Mouse (Mus musculus) adrenal gland, postnatal 4 days (tissue): ENCODE data around the gene Zbtb40. TPM values are rescaled to one million over a fixed set of nuclear protein-coding genes. Genes with fewer than 3 reads are reported as not detected.

Experiments
- DNase-seq, 2 experiments: peaks; one replicate each; pipeline ENCODE4 v3.0.0; 2021 to 2022; ENCODE audit warnings: low spot score in 2 of 2, mixed read lengths in 2 of 2
- long read RNA-seq, 2 experiments: library from polyadenylated mRNA; stranded (forward); transcript quantifications; one replicate each; pipeline ENCODE4 v2.0.0; 2021
- total RNA-seq, 2 experiments: library from RNA; stranded (reverse); gene quantifications; 2 replicates each; pipeline ENCODE4 v1.2.3; 2021

Gene Zbtb40
- total RNA-seq, result 1 to 10 TPM; 6.6 to 9.9 TPM
- long read RNA-seq, experiment 1, partial matches to known transcripts, result 0 of 2 reads
- long read RNA-seq, experiment 1, other reads (novel, unspliced or antisense), result 2 of 2 reads
- long read RNA-seq, experiment 2, partial matches to known transcripts, result 0 of 5 reads
- long read RNA-seq, experiment 2, other reads (novel, unspliced or antisense), result 5 of 5 reads

DNA sequence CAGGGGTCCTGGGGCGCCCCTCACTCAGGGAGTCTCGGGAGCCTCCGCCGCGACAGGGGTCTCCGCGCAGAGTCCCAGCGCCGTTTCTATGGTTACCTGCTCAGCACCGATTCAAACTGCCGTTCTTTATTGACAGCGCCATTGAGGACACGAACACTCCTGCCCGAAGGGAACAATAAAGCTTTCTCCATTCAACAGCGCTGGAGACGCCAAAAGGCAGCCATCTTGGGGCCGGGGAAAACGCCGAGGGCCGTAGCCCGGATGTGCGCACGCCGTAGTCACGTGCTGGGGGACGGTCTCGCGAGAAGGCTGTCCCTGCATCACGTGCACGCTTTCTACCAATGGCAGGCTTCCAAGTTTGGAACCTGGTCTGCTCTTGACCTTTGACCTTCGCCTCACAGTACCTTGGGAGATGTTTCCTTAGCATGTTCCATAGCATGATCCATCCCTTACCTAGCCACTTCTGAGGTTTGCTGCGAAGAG, at the start of gene Zbtb40:
Gene Zbtb40 (minus strand): TSS at position 252 of the 483 bp plus-strand sequence.
- DNase-seq, result peak; percentile 83 to 86

DNA sequence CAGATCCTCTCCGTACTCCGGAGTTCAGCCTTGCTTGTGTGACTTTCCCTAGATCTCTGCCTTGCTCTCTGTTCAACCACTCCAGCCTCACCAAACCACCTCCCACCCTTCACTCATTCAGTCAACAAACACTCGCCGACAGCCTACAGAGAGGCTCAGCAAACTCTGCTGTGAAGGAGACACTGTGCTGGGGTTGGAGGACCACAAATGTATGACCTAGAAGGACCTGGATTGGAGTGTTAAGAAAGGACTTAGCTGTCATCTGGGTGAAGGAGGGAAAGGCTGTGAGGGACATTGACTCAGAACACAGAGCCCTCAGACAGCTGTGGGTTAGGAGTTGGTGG, 49.4 kb upstream of the Zbtb40 start:
- no peak for DNase-seq

DNA sequence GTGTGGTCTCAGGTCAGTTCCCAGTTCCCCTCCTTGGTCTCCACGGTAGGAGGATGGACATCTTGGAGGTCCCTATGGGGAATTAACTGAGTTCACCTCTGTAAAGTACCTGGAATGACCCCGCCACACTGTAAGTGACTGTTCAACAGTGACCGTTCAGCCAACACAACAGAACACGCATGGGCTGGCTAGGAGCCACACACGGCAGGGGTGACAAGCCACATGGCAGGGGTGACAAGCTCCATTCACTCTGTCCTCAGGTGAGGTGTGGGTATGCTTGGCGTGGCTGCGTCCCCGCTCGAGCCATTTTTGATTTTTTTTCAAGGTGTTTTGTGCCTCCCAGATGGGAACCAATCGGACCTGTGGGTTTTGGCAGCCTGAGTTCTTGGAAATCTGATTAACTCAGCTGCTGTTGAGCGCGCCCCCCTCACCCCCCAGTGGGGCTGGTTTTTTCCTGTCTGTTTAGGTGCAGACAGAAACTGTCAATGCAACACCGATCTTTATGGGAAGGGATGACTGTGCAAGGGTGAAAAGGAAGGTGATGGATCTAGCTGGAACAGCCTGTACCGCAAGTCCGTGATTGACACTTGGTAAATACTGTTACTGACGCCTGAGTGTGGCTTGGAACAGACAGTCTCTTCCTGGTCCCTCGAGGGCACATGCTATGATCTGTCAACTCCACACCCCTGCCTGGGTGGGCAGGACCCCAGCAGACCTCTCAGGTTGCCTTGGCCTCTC, 48.8 kb upstream of the Zbtb40 start:
- DNase-seq, result no peak

DNA sequence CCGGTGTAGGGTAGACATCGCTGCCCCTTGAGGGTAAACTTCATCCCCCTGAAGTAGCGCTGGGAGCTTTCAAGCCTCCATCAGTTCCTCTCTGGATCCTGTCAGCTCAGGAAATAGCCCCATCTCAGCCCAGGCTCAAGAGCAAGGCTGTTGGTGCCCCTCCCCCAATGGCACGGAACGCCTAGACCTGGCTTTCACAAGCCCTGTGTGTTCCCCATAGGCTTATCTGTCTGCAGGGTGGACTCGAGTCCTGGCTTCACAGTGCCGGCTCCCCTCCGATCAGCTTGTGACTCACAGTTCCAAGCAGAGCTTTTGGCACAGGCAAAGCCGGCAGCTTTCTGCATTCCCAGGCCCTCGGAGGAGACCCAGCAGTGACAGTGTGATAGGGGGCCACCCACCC, 47.8 kb upstream of the Zbtb40 start:
- no peak for DNase-seq

DNA sequence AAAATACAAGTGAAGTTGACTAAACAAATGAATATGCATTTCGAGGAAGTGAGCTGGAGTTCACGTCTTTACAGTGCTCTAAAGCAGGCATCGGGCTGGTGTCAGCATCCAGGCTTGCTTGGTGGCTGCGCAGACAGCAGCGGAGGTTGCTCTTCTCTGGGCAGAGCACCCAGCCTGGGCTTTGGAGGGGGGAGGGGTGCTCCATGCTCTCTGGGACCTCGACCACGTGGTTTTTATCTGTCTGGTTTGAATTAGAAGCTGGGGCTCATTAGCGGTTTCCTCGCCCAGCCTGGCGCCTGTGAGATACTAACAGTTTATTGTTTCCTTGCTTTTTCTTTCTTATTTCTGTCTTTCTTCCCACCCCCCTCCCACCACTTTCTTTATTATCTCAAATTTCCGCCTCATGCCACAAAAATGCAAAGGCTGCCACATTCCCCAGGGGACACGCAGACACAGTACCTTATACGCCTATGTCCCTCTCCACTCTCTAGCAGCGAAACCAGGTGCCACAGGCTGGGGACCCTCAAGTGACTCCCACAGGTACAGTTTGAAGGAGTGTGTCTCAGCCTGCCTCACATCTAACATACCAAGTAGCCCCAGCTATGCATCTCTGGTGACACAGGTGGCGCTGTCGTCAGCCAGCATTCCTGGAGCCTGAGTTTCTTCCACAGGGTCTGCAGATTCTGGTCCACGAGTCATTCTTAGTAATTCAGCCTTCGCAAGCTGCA, 36.6 kb upstream of the Zbtb40 start:
- DNase-seq, result no peak

DNA sequence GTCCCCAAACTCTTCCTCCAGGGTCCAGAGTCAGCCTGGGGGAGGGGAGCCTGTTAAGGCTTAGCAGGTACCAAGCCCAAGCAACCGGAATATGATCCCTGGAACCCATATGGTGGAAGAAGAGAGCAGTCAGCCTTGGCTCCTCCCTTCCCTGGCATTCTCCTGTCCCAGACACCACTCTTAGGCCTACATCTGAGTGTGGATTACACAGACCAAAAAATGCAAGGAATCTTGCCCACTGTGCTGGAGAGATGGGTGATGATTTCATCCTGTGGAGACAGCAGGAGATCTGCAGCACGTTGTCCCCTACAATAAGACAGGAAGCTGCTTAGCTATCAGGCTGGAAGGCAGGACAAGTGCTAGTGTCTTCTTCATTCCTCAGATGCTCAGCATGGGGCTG, 34.3 kb upstream of the Zbtb40 start:
- DNase-seq, result no peak

DNA sequence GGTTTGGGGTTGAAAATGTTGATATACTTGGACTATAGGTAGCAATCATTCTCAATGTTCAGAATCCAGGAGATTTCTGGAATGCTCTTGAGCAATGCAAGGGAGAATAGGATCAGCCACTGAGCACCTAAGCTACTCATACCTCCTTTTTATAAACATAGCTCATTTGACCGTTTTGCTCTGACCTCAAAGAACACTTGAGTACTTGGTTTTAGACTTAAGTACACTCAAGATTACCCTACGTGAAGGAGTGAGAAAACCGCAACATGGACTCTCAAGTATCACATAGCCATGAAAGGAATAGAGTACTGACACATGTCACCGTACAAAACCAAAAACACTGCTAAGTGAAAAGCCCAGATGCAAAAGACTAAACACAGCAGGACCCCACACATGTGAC, 32.8 kb upstream of the Zbtb40 start:
- no peak for DNase-seq

DNA sequence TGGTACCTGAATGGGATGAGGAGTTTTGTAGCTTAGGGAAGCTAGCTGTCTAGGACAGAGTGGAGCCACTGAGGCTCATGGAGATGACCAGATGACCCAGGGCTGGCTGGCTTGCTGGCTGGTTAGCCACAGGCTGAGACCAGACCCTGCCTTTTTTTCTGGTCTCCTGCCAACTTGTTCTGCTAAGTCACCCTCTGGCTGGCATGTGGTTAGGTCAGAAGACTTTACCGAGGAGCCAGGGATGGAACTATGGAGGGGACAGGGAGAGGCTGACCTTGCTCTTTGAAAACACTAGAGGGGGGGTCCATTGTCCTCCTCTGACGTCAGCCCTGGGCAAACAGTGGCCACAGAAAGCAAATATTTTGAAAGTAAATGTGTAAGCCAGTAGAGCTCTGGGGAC, 28.6 kb upstream of the Zbtb40 start:
- no peak for DNase-seq

DNA sequence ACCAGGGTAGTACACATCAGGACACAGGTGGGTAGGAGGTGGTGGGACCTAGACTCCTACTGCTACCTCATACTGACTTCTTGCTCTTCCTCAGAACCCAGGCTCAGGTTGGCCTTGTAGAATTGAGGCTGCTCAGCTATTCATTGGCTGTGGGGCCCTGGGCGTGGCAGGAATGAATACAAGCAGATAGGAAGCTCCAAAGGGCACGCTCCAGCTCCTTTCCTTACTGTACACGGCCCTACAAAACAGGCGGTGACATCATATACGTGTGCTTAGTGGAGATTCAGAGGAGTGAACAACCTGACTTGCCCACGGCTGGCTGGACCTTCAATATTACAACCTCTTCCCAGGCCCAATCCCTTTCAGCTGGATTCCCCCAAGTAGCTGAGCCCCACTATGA, 22.6 kb upstream of the Zbtb40 start:
- no peak for DNase-seq

DNA sequence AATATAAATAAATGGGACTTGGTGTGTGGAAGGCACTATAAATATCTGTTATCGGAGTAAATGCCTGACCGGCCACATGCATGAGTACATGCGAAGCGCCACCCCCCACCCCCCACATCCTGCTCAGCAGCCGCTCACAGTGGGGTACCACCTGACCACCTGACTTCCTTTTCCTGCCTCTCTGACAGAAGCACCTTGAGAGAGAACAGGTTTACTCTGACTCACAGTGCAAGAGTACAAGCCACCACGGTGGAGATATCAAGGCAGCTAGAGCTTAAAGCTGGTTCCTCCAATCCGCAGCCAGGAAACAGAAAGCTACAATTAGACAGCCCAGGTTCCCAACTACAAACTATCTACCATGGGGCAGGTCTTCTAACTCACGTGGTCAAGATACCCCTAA, 19.9 kb upstream of the Zbtb40 start:
- DNase-seq, result no peak

DNA sequence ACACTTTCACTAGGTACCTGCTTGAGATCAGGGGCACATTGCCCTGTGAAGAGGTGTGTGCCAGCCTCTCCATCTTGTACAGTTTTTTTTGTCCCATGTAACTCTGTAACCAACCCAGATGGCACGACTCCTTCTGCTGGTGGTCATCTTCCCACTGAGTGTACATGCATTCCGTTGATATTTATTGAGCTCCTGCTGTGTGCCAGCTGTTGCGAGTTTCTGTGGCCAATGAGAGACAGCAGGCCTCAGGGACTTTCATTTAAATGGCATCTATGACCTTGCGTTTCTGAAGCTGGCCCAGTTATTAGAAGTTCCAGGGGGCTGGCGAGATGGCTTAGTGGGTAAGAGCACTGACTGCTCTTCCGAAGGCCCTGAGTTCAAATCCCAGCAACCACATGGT, 17.2 kb upstream of the Zbtb40 start:
- no peak for DNase-seq

DNA sequence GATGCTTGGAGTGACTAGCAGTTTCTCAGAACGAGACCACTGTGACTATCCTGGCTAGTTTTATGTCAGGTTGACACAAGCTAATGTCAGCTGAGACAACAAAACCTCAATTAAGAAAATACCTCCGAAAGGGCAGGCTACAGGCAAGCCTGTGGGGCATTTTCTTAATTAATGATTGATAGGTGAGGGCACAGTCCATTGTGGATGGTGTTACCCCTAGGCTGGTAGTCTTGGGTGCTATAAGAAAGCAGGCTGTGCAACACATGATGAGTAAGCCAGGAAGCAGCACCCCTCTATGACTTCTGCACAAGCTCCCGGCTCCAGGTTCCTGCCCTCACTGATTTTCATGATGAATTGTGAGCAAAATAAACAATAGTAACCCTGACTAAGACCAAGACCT, 6.3 kb upstream of the Zbtb40 start:
- DNase-seq, result no peak

DNA sequence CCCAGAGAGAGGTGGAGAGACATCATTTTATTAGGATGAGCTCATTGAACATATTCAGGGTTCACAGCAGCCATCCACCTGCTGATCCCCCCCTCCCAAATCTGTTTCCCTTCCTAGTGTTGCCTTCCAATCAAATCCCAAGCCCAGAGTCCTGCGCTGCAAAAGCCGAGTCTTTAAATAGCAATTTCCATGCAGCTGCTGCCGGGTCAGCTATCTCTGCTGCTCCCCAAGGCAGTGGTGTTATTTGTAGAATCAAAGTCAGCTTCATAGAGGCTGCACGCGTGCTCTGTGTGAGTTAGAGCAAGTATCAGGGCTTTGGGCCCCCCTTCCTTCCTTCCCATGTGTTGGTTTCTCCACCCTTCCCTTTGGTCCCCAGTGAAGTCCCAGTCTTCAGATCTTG, 5.2 kb upstream of the Zbtb40 start:
- no peak for DNase-seq

DNA sequence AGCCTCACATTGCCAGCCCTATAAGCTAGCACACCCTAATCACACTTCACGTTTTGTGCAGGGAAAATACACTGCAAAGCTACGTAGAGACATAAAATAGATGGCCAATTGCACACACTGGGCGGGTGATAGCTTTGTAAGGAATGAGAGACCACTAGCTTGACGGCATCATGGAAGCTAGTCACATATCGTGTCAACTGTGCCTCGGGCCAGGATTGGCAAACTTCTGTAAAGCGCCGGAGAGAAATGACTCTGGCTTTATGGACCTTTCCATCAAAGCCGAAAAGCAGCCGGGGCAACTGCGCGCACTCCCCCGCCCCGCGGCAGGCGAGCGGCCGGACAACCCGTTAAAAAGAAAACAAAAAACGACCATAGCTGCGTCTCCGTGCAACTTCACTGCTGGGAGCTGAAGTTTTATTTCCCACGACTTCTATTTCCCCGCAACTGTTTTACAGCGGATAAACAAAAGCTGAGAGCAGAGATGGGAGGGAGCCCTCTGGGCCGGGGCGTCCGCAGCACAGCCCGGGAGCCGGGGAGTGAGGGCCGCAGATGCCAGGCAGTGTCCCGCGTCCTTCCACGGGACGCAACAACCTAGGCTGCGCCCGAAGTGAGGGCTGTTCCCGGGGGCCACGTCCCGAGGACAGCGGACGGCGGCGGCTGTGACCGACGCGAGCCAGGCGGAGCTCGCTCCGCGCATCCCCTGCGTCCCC, 606 bp downstream of the Zbtb40 start:
- no peak for DNase-seq

DNA sequence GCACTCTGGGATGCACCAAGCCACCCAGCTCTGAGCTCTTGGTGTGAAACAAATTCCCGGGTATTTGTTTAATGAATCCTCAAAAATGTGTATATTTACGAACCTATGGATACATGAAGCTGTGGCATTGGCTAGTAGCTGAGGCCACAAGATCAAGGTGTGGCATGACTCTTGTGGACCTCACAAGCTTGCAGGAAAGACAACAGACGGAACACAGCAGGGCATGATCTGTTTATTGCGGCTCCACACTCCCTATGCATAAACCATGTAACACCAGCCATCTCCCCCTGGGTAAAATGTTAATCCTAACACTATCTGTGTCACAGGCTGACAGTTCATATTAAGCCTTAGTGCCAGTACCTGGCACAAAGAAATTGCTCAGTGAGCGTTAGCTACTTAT, 2.5 kb downstream of the Zbtb40 start:
- DNase-seq, result no peak

DNA sequence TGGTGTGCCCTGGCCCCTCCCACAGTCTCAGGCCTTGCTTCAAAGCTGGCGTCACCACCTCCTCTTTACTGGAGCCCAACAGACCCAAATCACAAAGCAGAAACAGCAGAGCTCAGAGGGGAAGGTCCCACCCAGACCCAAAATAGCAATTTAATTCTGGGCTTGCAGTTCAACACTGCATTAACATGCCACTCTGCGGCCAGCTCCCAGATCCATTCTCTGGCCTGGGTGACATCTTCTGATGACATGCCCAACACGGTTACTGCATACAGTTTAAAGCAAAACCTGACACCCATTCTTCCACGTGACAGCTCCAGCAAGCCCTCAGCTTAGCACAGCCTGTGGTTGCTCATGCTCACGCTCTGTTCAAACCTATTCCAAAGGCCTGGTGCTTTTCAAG, 4.1 kb downstream of the Zbtb40 start:
- DNase-seq, result no peak

DNA sequence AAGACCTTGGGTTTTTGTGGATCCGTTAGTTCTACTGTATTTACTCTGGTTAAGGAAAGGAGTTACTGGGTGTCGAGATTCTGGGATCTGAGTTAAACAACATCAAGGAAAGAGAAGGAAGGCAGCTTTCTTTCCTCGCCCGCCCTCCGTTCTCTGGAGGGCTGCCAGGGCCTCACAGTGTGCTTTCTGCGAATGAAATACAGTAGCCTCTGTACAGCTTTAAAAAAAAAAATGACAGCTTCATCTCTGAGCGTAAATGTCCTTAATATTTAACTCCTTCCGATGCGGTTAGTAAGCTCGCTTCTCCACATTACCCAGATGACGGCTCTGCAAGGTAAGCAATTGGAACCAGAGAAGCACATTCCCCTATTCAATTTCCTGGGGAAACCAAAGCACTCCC, 4.8 kb downstream of the Zbtb40 start:
- DNase-seq, result no peak

DNA sequence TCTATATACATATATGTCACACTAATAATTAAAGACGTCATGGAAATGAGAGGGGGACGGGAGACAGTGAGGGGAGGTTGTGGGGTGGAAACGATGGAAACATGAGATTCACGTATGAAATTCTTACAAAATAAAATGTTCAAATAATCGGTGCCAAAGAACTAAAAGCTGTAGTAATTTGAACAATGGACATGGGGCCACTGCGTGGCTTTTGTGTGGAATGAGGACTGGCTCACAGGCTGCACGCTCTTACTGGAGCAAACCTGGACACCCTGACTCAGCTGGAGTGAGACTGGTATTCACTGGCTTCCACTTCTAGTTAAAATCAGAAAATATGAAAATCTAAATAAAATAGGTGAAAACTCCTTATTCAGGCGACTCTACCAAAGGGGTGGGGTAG, 6.6 kb downstream of the Zbtb40 start:
- DNase-seq, result no peak

DNA sequence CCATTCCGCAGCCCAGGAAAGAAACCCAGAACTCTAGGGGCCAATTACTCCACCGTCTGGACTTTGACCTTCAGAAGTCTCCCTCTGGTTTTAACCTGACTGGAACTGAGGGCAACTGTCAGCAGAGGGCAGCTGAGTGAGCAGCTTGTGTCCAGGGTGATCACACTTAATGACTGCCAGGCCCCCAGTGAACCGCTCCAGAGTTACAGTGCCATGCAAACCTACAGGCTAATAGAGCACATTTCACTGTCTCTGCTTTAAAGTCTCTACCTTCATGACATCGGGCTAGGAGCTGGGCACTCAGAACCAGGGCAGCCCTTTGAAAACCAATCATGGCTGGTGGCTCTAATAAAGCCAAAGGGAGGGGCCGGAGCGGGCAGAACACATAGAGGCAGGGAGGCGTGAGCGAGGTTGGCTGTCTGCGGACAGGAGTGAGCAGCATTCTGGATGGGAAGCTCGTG, 7.4 kb downstream of the Zbtb40 start:
- DNase-seq, result no peak

DNA sequence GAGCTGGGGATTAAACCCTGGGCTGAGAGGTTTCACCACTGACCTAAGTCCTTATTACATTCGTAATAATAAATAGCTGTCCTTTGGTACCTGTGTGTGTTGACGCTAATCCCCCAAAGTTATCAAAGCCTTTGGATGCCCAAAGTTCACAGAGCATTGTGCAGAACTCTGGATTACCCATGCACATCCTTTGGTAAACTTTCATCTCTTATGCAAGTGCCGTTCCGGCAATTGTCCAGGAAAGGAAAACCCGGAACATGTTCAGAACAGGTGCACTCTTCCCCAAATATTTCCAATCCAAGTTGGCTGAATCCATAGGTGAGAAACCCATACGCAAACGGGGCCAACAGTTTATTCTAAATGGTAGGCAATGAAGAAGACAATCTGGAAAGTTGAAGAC, 9.2 kb downstream of the Zbtb40 start:
- no peak for DNase-seq

DNA sequence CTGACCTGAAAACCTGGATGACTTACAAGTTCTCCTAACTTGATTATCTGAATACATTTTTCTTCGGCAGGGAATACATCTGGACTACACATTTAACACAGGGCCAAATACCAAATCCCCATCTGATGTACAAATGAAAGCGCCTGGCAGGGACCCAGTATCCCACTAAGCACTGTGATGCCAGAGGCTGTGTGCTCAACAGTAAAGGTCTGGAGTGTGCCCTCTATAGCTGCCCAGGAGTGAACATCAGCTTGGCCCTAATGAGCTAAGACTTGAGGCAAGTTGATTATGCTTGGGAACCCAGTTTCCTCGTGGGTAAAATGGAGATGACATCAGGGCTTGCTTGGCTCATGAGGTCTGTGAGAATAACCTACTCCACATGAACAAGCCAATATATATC, 10.1 kb downstream of the Zbtb40 start:
- no peak for DNase-seq

DNA sequence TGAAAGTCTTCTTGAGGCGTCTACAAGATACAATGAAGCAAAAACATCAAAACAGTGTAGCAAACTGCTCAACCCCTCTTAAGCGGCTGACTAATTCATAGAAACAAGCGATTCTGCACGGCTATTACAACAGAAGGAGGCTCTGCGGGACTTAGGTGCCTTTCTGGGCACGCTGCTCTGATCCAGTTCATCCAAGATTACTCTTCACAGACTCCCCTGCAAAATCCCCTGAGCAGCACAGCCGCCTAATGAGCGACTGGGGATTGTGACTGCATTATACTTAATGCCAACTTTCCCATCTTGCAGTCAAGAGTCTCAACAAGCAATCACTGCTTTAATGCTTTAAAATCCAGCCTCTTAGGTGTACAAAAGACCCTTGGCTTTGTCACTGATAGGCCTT, 10.5 kb downstream of the Zbtb40 start:
- no peak for DNase-seq
